ENCODE assay signal across 9 mouse cellular contexts in the genomic region with DNA sequence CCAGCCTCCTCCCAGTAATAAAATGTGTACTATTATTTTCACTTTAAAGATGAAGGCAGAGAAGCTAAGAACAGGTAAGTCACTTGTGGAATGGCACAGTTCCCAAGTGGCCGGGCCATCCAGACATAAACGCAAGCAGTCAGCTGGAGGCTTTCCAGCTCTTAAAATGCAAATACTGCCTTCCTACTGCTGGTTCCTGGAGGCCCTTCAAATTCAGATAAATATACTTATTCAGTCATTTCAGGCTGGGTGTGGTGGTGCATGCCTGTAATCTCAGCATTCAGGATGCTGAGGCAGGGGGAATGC. TPM values are rescaled to one million over a fixed set of nuclear protein-coding genes. Genes with fewer than 3 reads are reported as not detected.
DNase-seq lines count a peak whose midpoint lies in the region; ATAC-seq and TF ChIP-seq lines count a peak whose summit lies in the region.
"Had no signal": no experiment of that assay in that cellular context is flagged by ENCODE, and none has a peak within 500 bp of the region (broad histone marks: within the 10 kb centered on the region; RNA-seq: fewer than 3 reads in every experiment).

No protein-coding gene starts in this region.

- 33% methylated on average over 2 of the region's 2 CpGs for WGBS in neural tube, embryonic 11.5 days
- WGBS in hindbrain, postnatal 0 days = 11% methylated on average over 2 of the region's 2 CpGs
- 4% methylated on average over 2 of the region's 2 CpGs for WGBS in lung, embryonic 15.5 days
- WGBS in stomach, postnatal 0 days = 3% methylated on average over 2 of the region's 2 CpGs

- no peak for TF ChIP-seq EP300 in stomach, postnatal 0 days (optimal IDR thresholded peaks at IDR 0.05)

- DNase-seq in neural tube, embryonic 11.5 days (ENCODE audit: low spot score) = no peak
- DNase-seq in neural tube, embryonic 10.5 days (ENCODE audit: extremely low spot score, low spot score) = no peak
- DNase-seq in hindbrain, postnatal 0 days (ENCODE audit: low spot score) = peak; percentile 56
- DNase-seq in stomach, postnatal 0 days (ENCODE audit: low spot score) = peak; percentile 29
- DNase-seq in spleen, adult 18-20 months = no peak
- DNase-seq in gastrocnemius, postnatal 10 days = no peak

- no peaks in the 10 kb centered on the region for H3K36me3 ChIP-seq in neural tube, embryonic 11.5 days (ENCODE audit: control insufficient read depth, insufficient read depth, low read length)
- H3K36me3 ChIP-seq in hindbrain, postnatal 0 days (ENCODE audit: insufficient read depth, low read length) = no peaks in the 10 kb centered on the region
- no peaks in the 10 kb centered on the region for H3K36me3 ChIP-seq in lung, embryonic 15.5 days
- no peaks in the 10 kb centered on the region for H3K36me3 ChIP-seq in stomach, postnatal 0 days (ENCODE audit: control insufficient read depth, insufficient read depth, low read length)

- peak overlapping the region; percentile 70 for H3K4me2 ChIP-seq in neural tube, embryonic 11.5 days (ENCODE audit: low read depth)
- H3K4me2 ChIP-seq in hindbrain, postnatal 0 days (ENCODE audit: low read depth, low read length) = peak overlapping the region; percentile 59
- H3K4me2 ChIP-seq in lung, embryonic 15.5 days = peak overlapping the region; percentile 66
- H3K4me2 ChIP-seq in stomach, postnatal 0 days (replicated peaks; ENCODE audit: low read depth) = peak overlapping the region; percentile 66

- no peak overlapping the region for H3K9ac ChIP-seq in neural tube, embryonic 11.5 days (ENCODE audit: low read length)
- H3K9ac ChIP-seq in hindbrain, postnatal 0 days (replicated peaks; ENCODE audit: low read length) = no peak overlapping the region
- no peak overlapping the region for H3K9ac ChIP-seq in lung, embryonic 15.5 days
- H3K9ac ChIP-seq in stomach, postnatal 0 days (ENCODE audit: low read length) = no peak overlapping the region

- no peak for ATAC-seq in neural tube, embryonic 11.5 days (ENCODE audit: insufficient read depth, low FRiP score, low TSS enrichment)
- ATAC-seq in hindbrain, postnatal 0 days = no peak
- ATAC-seq in lung, embryonic 15.5 days (ENCODE audit: borderline replicate concordance, extremely low read depth, low FRiP score, low TSS enrichment) = peak; percentile 31
- ATAC-seq in stomach, postnatal 0 days (ENCODE audit: low FRiP score, low TSS enrichment) = peak; percentile 30; the same call in 1 of the 2 replicates
- ATAC-seq in erythroblast, adult 5-6 weeks (replicated peaks; ENCODE audit: low FRiP score, poor library complexity, severe bottlenecking) = no peak

- TF ChIP-seq CTCF in hindbrain, postnatal 0 days (IDR thresholded peaks at IDR 0.05; ENCODE audit: low read depth) = no peak
- TF ChIP-seq CTCF in stomach, postnatal 0 days (IDR thresholded peaks at IDR 0.05; ENCODE audit: low read depth) = no peak

- H3K27ac ChIP-seq in neural tube, embryonic 11.5 days (ENCODE audit: low read depth, low read length) = no peak overlapping the region
- peak overlapping the region; percentile 86 for H3K27ac ChIP-seq in hindbrain, postnatal 0 days
- H3K27ac ChIP-seq in lung, embryonic 15.5 days = peak overlapping the region; percentile 99
- H3K27ac ChIP-seq in stomach, postnatal 0 days (replicated peaks) = peak overlapping the region; percentile 98

- peaks cover 10% of the 10 kb centered on the region for H3K4me1 ChIP-seq in neural tube, embryonic 11.5 days (ENCODE audit: control insufficient read depth, insufficient read depth, low read length)
- 0 out of 2 replicates have a peak, but pooled peaks cover 5% of the 10 kb centered on the region for H3K4me1 ChIP-seq in hindbrain, postnatal 0 days (ENCODE audit: insufficient read depth, low read length)
- H3K4me1 ChIP-seq in lung, embryonic 15.5 days = peaks cover 19% of the 10 kb centered on the region
- no peaks in the 10 kb centered on the region for H3K4me1 ChIP-seq in stomach, postnatal 0 days (replicated peaks; ENCODE audit: control insufficient read depth, insufficient read depth)

- no peaks in the 10 kb centered on the region for H3K9me3 ChIP-seq in neural tube, embryonic 11.5 days (ENCODE audit: control insufficient read depth, low read length)
- H3K9me3 ChIP-seq in hindbrain, postnatal 0 days (ENCODE audit: low read length) = no peaks in the 10 kb centered on the region
- no peaks in the 10 kb centered on the region for H3K9me3 ChIP-seq in lung, embryonic 15.5 days
- H3K9me3 ChIP-seq in stomach, postnatal 0 days (ENCODE audit: control insufficient read depth, low read length) = no peaks in the 10 kb centered on the region

- no peak overlapping the region for H3K4me3 ChIP-seq in neural tube, embryonic 11.5 days (ENCODE audit: low read depth, low read length)
- H3K4me3 ChIP-seq in hindbrain, postnatal 0 days (ENCODE audit: low read length) = no peak overlapping the region
- peak overlapping the region; percentile 51 for H3K4me3 ChIP-seq in lung, embryonic 15.5 days
- H3K4me3 ChIP-seq in stomach, postnatal 0 days (ENCODE audit: low read depth, low read length) = peak overlapping the region; percentile 52

- H3K27me3 ChIP-seq in neural tube, embryonic 11.5 days (ENCODE audit: control insufficient read depth, insufficient read depth, low read length) = no peaks in the 10 kb centered on the region
- H3K27me3 ChIP-seq in hindbrain, postnatal 0 days (ENCODE audit: insufficient read depth, low read length) = no peaks in the 10 kb centered on the region
- no peaks in the 10 kb centered on the region for H3K27me3 ChIP-seq in lung, embryonic 15.5 days
- no peaks in the 10 kb centered on the region for H3K27me3 ChIP-seq in stomach, postnatal 0 days (ENCODE audit: control insufficient read depth, insufficient read depth, low read length)

RNA-seq across cellular contexts. Expression of a gene that starts 39.0 kb away (rescaled TPM):
- 7.6 and 7.7 TPM in 2 replicates for polyA plus RNA-seq in neural tube, embryonic 11.5 days (2014; fragmentation: Nextera tagmentation; extraction: Ambion mirVana)
- 36.3 and 38.5 TPM in 2 replicates for total RNA-seq in hindbrain, postnatal 0 days (2014; rRNA removed)
- 9.2 TPM in 2 replicates for polyA plus RNA-seq in hindbrain, postnatal 0 days (2015; fragmentation: Nextera tagmentation; extraction: Ambion mirVana)
- polyA plus RNA-seq in lung, embryonic 15.5 days (2015; fragmentation: Nextera tagmentation; extraction: Ambion mirVana) = not detected in 2 replicates
- not detected in 2 replicates for polyA plus RNA-seq in stomach, postnatal 0 days (2015; fragmentation: Nextera tagmentation; extraction: Ambion mirVana)
- total RNA-seq in erythroblast, adult 5-6 weeks (2015; ENCODE audit: low replicate concordance) = not detected in 2 replicates
- not detected in 2 replicates for total RNA-seq in erythroblast, adult 5-6 weeks (2017; ENCODE audit: low replicate concordance)
- total RNA-seq in gastrocnemius, postnatal 10 days (2021) = under 1 TPM in 1 of 2 experiments, not detected in 1; 0.09 TPM
- total RNA-seq: hematopoietic stem cell, adult 5-6 weeks had no signal

Comparison
In these comparisons a context has a peak if more than half of its experiments do, and no peak if none do; other contexts are left out.
1. ATAC-seq: peak in lung, embryonic 15.5 days (single experiment) and stomach, postnatal 0 days (single experiment); none in neural tube, embryonic 11.5 days (single experiment), hindbrain, postnatal 0 days (single experiment) and erythroblast, adult 5-6 weeks (single experiment).
2. DNase-seq: peak in hindbrain, postnatal 0 days (single experiment) and stomach, postnatal 0 days (single experiment); none in neural tube, embryonic 11.5 days (single experiment), neural tube, embryonic 10.5 days (single experiment), spleen, adult 18-20 months (0 of 2) and gastrocnemius, postnatal 10 days (single experiment).
3. H3K4me3 ChIP-seq: peak in lung, embryonic 15.5 days (single experiment) and stomach, postnatal 0 days (single experiment); none in neural tube, embryonic 11.5 days (single experiment) and hindbrain, postnatal 0 days (single experiment).
4. Peak in every context shown above with its lines, with median percentiles within 50 percentile points of each other: H3K4me2 ChIP-seq.